Mouse (Mus musculus) cerebellum, adult 8-10 months (tissue): ENCODE measurements around the gene Cldn7.
"Not testable (repeated sequence)": the region's sequence is repeated elsewhere in the genome, so short reads cannot be mapped to it uniquely, and the experiment has no call there.

Experiments
- DNase-seq: peaks from one replicate; pipeline ENCODE4 v3.0.0; 2022

Gene Cldn7

GRCm38 (mm10) chr11:69992932-69993331 is 28.4 kb downstream of the Cldn7 start:
- peak; percentile 20 for DNase-seq

- no peak for DNase-seq
Observed at GRCm38 (mm10) chr11:69994401-69995090, 30.0 kb downstream of the Cldn7 start.

GRCm38 (mm10) chr11:69995391-69995960 is 30.9 kb downstream of the Cldn7 start, which contains the start of gene Phf23:
Gene Phf23 (plus strand): TSS chr11:69995777.
- peak; percentile 95 for DNase-seq

GRCm38 (mm10) chr11:69996161-69997061 is 31.8 kb downstream of the Cldn7 start:
- no peak for DNase-seq

- peak; percentile 74 for DNase-seq
Observed at GRCm38 (mm10) chr11:69997070-69997509, 32.5 kb downstream of the Cldn7 start.

GRCm38 (mm10) chr11:69998567-69999491 is 34.2 kb downstream of the Cldn7 start:
- DNase-seq: no peak

GRCm38 (mm10) chr11:69999666-70000065 is 35.1 kb downstream of the Cldn7 start:
- no peak for DNase-seq

GRCm38 (mm10) chr11:70000396-70000898 is 35.9 kb downstream of the Cldn7 start, which contains the start of gene Dvl2:
Gene Dvl2 (plus strand): TSS chr11:70000595.
- peak; percentile 83 for DNase-seq

GRCm38 (mm10) chr11:70001159-70001558 is 36.6 kb downstream of the Cldn7 start:
- no peak for DNase-seq

GRCm38 (mm10) chr11:70001865-70002264 is 37.3 kb downstream of the Cldn7 start:
- DNase-seq: no peak

- DNase-seq: no peak
Observed at GRCm38 (mm10) chr11:70002471-70002870, 37.9 kb downstream of the Cldn7 start.

- no peak for DNase-seq
Observed at GRCm38 (mm10) chr11:70005521-70005920, 40.9 kb downstream of the Cldn7 start.

- DNase-seq: no peak
Observed at GRCm38 (mm10) chr11:70010033-70010432, 45.5 kb downstream of the Cldn7 start.

GRCm38 (mm10) chr11:70010548-70010947 is 46.0 kb downstream of the Cldn7 start:
- DNase-seq: no peak

GRCm38 (mm10) chr11:70010961-70011360 is 46.4 kb downstream of the Cldn7 start:
- DNase-seq: no peak

GRCm38 (mm10) chr11:70012931-70013330 is 48.4 kb downstream of the Cldn7 start:
- no peak for DNase-seq

GRCm38 (mm10) chr11:70013408-70013807 is 48.8 kb downstream of the Cldn7 start:
- DNase-seq: no peak

GRCm38 (mm10) chr11:70014051-70014450 is 49.5 kb downstream of the Cldn7 start:
- DNase-seq: no peak

GRCm38 (mm10) chr11:70014880-70015558 is 50.4 kb downstream of the Cldn7 start, which contains the start of gene Acadvl:
Gene Acadvl (minus strand): TSS chr11:70015411.
- peak; percentile 86 for DNase-seq

- DNase-seq: no peak
Observed at GRCm38 (mm10) chr11:70015677-70016076, 51.1 kb downstream of the Cldn7 start.

- not testable (repeated sequence) for DNase-seq
Observed at GRCm38 (mm10) chr11:70016177-70016576, 51.6 kb downstream of the Cldn7 start.
